Mouse (Mus musculus): ENCODE results near the gene Arih2. TPM values are rescaled to one million over a fixed set of nuclear protein-coding genes. Genes with fewer than 3 reads are reported as not detected.
A peak's percentile ranks its signal among the peaks of the same experiment; 100 is the strongest.
"Not testable (repeated sequence)": the region's sequence is repeated elsewhere in the genome, so short reads cannot be mapped to it uniquely, and the experiment has no call there.

Gene Arih2
- total RNA-seq, 2 experiments from 2014 or later = 61.9 to 83.9 TPM

- intact Hi-C loops (cut with DNase I) = no loop called here
Observed at GRCm38 (mm10) chr9:108639825-108640224, 9.4 kb downstream of the Arih2 start.

GRCm38 (mm10) chr9:108635415-108635814 is 13.8 kb downstream of the Arih2 start:
- no peak overlapping the region for H3K27ac ChIP-seq
- no peak overlapping the region for H3K4me3 ChIP-seq
- DNase-seq = no peak
- intact Hi-C loops (cut with DNase I) = no loop called here
- no peak for TF ChIP-seq CTCF (IDR thresholded peaks at IDR 0.05)

More at GRCm38 (mm10) chr9:108639825-108640224, 9.4 kb downstream of the Arih2 start:
- TF ChIP-seq CTCF (IDR thresholded peaks at IDR 0.05) = no peak
- Histone ChIP-seq H3K4me3 (no peak overlapping the region), H3K27ac (no peak overlapping the region)
- no peak for DNase-seq

GRCm38 (mm10) chr9:108633846-108634245 is 15.3 kb downstream of the Arih2 start:
- Histone ChIP-seq H3K27ac (no peak overlapping the region), H3K4me3 (no peak overlapping the region)
- DNase-seq = no peak
- intact Hi-C loops (cut with DNase I) = no loop called here
- TF ChIP-seq CTCF (IDR thresholded peaks at IDR 0.05) = no peak

GRCm38 (mm10) chr9:108632375-108632774 is 16.8 kb downstream of the Arih2 start:
- no peak for TF ChIP-seq CTCF (IDR thresholded peaks at IDR 0.05)
- intact Hi-C loops (cut with DNase I) = no loop called here
- no peak overlapping the region for H3K27ac ChIP-seq

GRCm38 (mm10) chr9:108631631-108632256 is 17.4 kb downstream of the Arih2 start:
- H3K4me3 ChIP-seq = no peak overlapping the region
- DNase-seq = no peak
- no peak overlapping the region for H3K27ac ChIP-seq
- no peak for TF ChIP-seq CTCF (IDR thresholded peaks at IDR 0.05)
- intact Hi-C loops (cut with DNase I) = no loop called here

More at GRCm38 (mm10) chr9:108632375-108632774, 16.8 kb downstream of the Arih2 start:
- no peak for DNase-seq
- H3K4me3 ChIP-seq = no peak overlapping the region

GRCm38 (mm10) chr9:108630683-108631082 is 18.5 kb downstream of the Arih2 start:
- Histone ChIP-seq H3K27ac (no peak overlapping the region), H3K4me3 (no peak overlapping the region)
- DNase-seq = no peak
- intact Hi-C loops (cut with DNase I) = no loop called here
- no peak for TF ChIP-seq CTCF (IDR thresholded peaks at IDR 0.05)

- Histone ChIP-seq H3K27ac (no peak overlapping the region), H3K4me3 (no peak overlapping the region)
- intact Hi-C loops (cut with DNase I) = no loop called here
- no peak for TF ChIP-seq CTCF (IDR thresholded peaks at IDR 0.05)
- DNase-seq = no peak
Observed at GRCm38 (mm10) chr9:108628141-108628540, 21.0 kb downstream of the Arih2 start.

GRCm38 (mm10) chr9:108626498-108626897 is 22.7 kb downstream of the Arih2 start:
- Histone ChIP-seq H3K4me3 (no peak overlapping the region), H3K27ac (no peak overlapping the region)
- no peak for TF ChIP-seq CTCF (IDR thresholded peaks at IDR 0.05)
- peak; percentile 28 for DNase-seq
- intact Hi-C loops (cut with DNase I) = no loop called here

GRCm38 (mm10) chr9:108617301-108617700 is 31.9 kb downstream of the Arih2 start:
- no peak for DNase-seq
- H3K27ac ChIP-seq = no peak overlapping the region
- intact Hi-C loops (cut with DNase I) = no loop called here
- TF ChIP-seq CTCF (IDR thresholded peaks at IDR 0.05) = no peak
- no peak overlapping the region for H3K4me3 ChIP-seq

GRCm38 (mm10) chr9:108611488-108611887 is 37.7 kb downstream of the Arih2 start:
- intact Hi-C loops (cut with DNase I) = no loop called here
- TF ChIP-seq CTCF (IDR thresholded peaks at IDR 0.05) = no peak
- Histone ChIP-seq H3K4me3 (no peak overlapping the region), H3K27ac (no peak overlapping the region)
- no peak for DNase-seq

- TF ChIP-seq CTCF (IDR thresholded peaks at IDR 0.05) = no peak
- Histone ChIP-seq H3K4me3 (no peak overlapping the region), H3K27ac (no peak overlapping the region)
- intact Hi-C loops (cut with DNase I) = no loop called here
- DNase-seq = no peak
Observed at GRCm38 (mm10) chr9:108608889-108609288, 40.3 kb downstream of the Arih2 start.

- H3K4me3 ChIP-seq; DNase-seq; intact Hi-C loops (cut with DNase I); H3K27ac ChIP-seq: not testable (repeated sequence)
Observed at GRCm38 (mm10) chr9:108607929-108608328, 41.3 kb downstream of the Arih2 start.

GRCm38 (mm10) chr9:108601986-108602385 is 47.2 kb downstream of the Arih2 start:
- TF ChIP-seq CTCF (IDR thresholded peaks at IDR 0.05) = no peak
- no peak overlapping the region for H3K27ac ChIP-seq
- intact Hi-C loops (cut with DNase I) = no loop called here
- no peak for DNase-seq
- no peak overlapping the region for H3K4me3 ChIP-seq

- Histone ChIP-seq H3K4me3 (no peak overlapping the region), H3K27ac (no peak overlapping the region)
- TF ChIP-seq CTCF (IDR thresholded peaks at IDR 0.05) = no peak
- intact Hi-C loops (cut with DNase I) = no loop called here
- no peak for DNase-seq
Observed at GRCm38 (mm10) chr9:108600011-108600410, 49.2 kb downstream of the Arih2 start.
